Mouse (Mus musculus) liver, adult 2 months (tissue): ENCODE data around the gene Rpl38.

Experiments
- CTCF ChIP-seq: fragments of 200-500 bp; IDR thresholded peaks from 2 replicates; pipeline ENCODE4 v1.5.1; 2011; ENCODE audit warnings: low read depth, low read length, control low read depth
- POLR2A ChIP-seq: fragments of 200-500 bp; IDR thresholded peaks from 2 replicates; pipeline ENCODE4 v1.6.1; 2011; ENCODE audit warnings: low read length, control low read depth; ENCODE audit not compliant: insufficient read depth; ENCODE audit errors: extremely low read depth

- TF ChIP-seq CTCF (no peak), POLR2A (no peak)
These were observed 43.5 kb downstream of the Rpl38 start for GRCm38 (mm10) chr11:114711861-114712260.
